Mouse (Mus musculus): ENCODE data around the gene Msmo1.

Msmo1 gene

DNA sequence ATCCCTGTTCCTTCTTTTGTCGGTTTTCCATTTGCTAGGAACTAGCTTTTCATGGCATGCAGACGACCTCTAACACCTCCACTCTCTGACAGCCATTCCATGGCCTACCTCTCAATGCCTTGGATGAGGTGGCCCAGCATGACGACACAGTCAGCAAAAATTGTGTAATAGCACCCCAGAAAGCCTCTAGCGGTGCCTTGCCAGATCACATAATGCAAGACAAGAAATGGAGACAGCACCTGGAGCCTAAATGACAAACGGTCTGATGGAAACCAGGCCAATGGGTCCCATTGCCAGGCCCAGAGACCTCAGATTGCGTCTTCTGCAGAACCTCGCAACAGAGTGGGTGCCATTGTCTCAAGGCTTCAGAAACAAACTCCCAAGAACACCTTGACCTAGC is 21.1 kb downstream of the Msmo1 start:
- no peak for DNase-seq (ENCODE audit: low spot score in 2 of 2)

GRCm38 (mm10) chr8:64711544-64711943 is 22.0 kb downstream of the Msmo1 start:
- no peak for DNase-seq (ENCODE audit: low spot score in 2 of 2)

GRCm38 (mm10) chr8:64707481-64707880 is 26.1 kb downstream of the Msmo1 start:
- no peak for DNase-seq (ENCODE audit: low spot score in 2 of 2)

DNA sequence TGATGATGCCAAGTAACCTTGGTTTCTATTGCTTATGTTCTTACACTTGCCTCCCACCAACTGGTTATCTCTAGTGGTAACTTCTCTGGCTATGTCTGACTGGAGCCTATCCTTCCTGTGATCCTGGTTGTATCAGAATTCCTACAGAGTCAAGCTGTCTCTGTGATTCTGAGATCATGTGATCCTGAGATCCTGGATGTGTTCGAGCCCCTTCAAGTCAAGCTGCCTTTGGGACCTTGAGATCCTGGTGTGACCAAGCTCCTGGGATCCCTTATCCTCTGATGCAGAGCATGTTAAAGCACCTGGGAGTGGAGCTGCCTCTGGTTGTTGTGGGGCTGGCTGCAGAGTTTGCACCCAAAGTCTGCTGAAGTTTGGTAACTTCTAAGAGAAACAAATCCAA is 30.4 kb downstream of the Msmo1 start:
- no peak for DNase-seq (ENCODE audit: low spot score in 2 of 2)

- DNase-seq (ENCODE audit: low spot score in 2 of 2): peak; percentile 93
These were observed 40.9 kb downstream of the Msmo1 start, which contains the start of gene Cpe for GRCm38 (mm10) chr8:64692651-64693201. Cpe (minus strand) TSS chr8:64693054.

DNA sequence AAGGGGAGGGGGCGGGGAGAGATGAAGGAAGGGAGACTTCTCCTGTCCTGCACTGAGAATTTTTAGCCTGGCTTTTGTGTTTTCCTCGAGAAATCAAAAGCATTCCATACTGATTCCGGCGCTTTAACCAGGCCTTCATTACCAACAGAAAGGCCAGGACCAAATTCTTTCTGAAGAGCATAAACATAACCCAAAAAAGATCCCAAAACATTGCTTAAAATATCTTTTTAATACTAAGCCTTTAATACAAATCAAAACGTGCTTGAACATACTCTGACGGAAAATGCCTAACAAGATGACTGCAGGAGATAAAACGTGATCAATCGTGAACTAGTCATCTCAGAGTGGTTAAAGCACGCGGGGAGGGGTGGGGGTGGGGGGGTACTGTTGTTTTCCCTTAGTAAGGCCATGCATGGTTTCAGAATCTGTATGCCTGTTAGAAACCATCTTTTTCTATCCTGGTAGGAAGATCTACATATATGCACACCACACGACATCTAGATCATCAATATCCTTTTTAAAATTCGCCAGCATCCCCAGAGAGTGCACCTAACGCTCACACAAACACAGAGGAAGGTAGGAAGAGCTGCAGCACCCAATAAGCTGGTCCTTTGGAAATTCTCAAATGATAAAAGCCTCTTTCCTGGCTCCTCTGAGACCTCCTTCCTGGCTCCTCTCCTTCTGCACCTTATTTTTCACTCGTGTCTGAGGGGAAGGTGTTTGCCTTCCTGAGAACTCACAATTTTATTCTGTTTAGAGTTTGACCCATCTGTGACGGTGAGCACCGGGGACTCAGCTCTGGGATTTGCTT is 41.8 kb downstream of the Msmo1 start:
- DNase-seq (ENCODE audit: low spot score in 2 of 2): no peak

DNA sequence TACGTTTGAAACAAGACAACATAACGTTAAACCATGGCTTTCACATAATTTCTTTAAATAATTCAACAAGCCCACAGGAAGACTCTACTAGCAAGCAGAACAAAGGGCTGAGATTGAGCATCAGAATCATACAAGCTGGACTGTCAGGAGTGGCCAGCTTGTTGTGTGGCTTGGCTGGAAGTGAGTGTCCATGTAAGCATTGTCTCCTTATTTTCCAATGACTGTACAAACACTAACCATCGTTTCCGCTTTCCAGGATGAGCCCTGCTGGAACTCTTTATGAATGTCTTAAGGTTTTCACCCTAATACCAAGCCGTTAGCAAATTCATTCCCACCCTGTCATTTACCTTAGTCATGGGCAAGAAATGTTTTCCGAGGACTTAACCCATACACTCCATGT is 42.7 kb downstream of the Msmo1 start:
- DNase-seq (ENCODE audit: low spot score in 2 of 2): no peak

DNA sequence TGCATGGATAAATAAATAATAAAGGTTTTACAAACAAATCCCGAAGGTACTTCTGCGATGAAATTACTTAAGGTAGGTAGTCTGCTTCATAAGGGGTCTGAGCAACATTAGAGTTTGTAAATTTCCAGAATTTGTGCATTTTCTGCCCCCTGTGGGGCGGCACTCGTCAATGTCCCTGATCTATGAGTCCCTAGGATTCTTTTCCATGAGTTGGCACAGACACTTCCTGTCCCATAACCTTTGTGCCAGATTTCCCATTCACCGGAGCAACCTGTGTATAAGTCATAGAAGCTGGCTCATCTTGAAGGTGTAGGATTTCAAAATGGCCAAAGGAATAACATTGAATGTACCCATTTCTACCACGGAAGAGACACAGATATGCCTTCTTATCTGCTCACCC is 43.3 kb downstream of the Msmo1 start:
- DNase-seq (ENCODE audit: low spot score in 2 of 2): no peak

GRCm38 (mm10) chr8:64688741-64689140 is 44.9 kb downstream of the Msmo1 start:
- DNase-seq (ENCODE audit: low spot score in 2 of 2): no peak

DNA sequence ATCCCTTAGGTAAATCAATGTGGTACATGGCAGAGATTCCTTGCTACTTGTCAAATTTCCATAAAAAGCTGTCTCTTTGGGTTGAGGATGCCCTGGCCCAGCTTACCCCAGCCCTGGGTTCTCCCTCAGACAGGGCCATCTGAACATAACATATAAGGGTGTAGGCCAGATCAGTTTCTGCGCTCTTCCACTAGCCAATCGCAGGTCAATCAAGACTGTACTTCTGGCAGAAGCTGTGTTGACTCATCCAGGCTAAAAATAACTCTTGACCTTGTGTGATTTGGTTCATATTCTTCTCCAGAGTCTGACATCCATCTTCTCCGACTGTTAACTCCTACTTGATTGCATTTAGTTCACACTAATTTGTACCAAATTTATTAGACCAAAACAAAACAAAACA is 45.4 kb downstream of the Msmo1 start:
- no peak for DNase-seq (ENCODE audit: low spot score in 2 of 2)

- DNase-seq (ENCODE audit: low spot score in 2 of 2): no peak
These were observed 51.1 kb downstream of the Msmo1 start for GRCm38 (mm10) chr8:64682501-64682900.

GRCm38 (mm10) chr8:64676381-64676780 is 57.2 kb downstream of the Msmo1 start:
- DNase-seq (ENCODE audit: low spot score in 2 of 2): peak in 1 of 2 experiments; percentile 21

- DNase-seq (ENCODE audit: low spot score in 2 of 2): no peak
These were observed 58.5 kb downstream of the Msmo1 start for GRCm38 (mm10) chr8:64674951-64675585.

- no peak for DNase-seq (ENCODE audit: low spot score in 2 of 2)
These were observed 60.7 kb downstream of the Msmo1 start for GRCm38 (mm10) chr8:64672920-64673319.

GRCm38 (mm10) chr8:64671937-64672336 is 61.7 kb downstream of the Msmo1 start:
- DNase-seq (ENCODE audit: low spot score in 2 of 2): no peak
